Mouse (Mus musculus) embryonic fibroblast, embryonic 13.5 days (primary cell): ENCODE data around the gene Eng.
A peak's percentile ranks its signal among the peaks of the same experiment; 100 is the strongest.

Experiments
- CTCF ChIP-seq: IDR thresholded peaks from 2 replicates; pipeline ENCODE4 v1.5.1; 2011; ENCODE audit warnings: mild to moderate bottlenecking, control low read depth, low read length, moderate library complexity, borderline replicate concordance; ENCODE audit not compliant: insufficient read depth
- POLR2A ChIP-seq: IDR thresholded peaks from 2 replicates; pipeline ENCODE4 v1.6.1; 2011; ENCODE audit warnings: low read depth, mild to moderate bottlenecking, control low read depth, low read length, moderate library complexity

DNA sequence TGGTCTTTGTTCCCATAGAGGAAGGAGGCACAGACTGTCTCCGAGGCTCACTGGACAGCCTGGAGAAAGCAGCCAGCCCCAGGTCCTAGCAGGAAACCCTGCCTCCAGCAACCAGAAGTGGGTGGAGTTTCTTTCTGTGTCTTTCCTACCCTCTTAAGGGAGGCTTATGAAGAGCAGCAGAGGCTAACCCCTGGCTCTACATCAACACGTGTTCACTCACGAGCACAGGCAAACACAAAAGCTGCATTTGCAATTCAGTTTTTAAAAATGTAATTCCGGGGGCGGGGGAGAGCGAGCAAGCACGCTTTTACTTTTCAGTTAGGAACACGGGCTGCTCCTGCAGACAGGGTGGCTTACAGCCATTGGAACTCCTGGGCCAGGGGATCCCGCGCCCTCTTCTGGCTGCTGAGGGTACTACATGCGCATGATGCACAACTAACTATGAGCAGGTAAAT, 43.8 kb upstream of the Eng start:
- peak; percentile 70 for TF ChIP-seq POLR2A
- TF ChIP-seq CTCF = peak; percentile 80
